Mouse (Mus musculus): Measurements from ENCODE around the gene Etl4. TPM values are rescaled to one million over a fixed set of nuclear protein-coding genes. Genes with fewer than 3 reads are reported as not detected.

The Etl4 gene
- polyA plus RNA-seq, 1 experiment from 2014 or later, result 38.0 TPM

DNA sequence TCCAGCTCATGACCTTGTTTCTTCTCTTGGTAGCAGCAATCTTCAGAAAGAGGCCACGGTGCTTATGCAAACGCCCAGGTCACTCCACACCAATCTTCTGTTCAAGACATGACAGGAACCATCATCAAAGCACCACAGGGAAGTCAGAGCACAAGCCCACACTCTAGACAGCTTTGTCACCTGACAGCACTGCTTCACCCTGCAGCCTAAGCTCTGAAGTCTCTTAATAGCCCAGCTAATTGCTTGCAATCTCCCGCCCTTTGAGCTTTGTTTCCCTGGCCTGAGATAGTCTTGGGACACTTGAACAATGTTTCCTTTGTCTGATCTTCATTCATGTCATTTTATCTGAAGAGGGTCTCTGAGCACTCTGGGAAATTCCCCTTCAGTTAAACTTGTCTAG is 779.8 kb downstream of the Etl4 start:
- Histone ChIP-seq H3K9ac (ENCODE audit: low read depth, low read length) (no peak overlapping the region), H3K27ac (no peak overlapping the region), H3K9me3 (replicated peaks; ENCODE audit: low read length) (no peaks in the 10 kb centered on the region), H3K27me3 (ENCODE audit: insufficient read depth, low read length) (no peaks in the 10 kb centered on the region), H3K4me3 (replicated peaks; ENCODE audit: low read depth, low read length) (no peak overlapping the region), H3K36me3 (ENCODE audit: insufficient read depth, low read length) (no peaks in the 10 kb centered on the region), H3K4me2 (ENCODE audit: low read length) (no peak overlapping the region), H3K4me1 (replicated peaks; ENCODE audit: insufficient read depth, low read length) (no peaks in the 10 kb centered on the region)
- WGBS, result 34% methylated on average over 3 of the region's 3 CpGs
- ATAC-seq (replicated peaks; ENCODE audit: low FRiP score, low read depth), result no peak
- no peak for DNase-seq (ENCODE audit: low spot score)
- no peak for TF ChIP-seq CTCF (IDR thresholded peaks at IDR 0.05; ENCODE audit: low read depth)

DNA sequence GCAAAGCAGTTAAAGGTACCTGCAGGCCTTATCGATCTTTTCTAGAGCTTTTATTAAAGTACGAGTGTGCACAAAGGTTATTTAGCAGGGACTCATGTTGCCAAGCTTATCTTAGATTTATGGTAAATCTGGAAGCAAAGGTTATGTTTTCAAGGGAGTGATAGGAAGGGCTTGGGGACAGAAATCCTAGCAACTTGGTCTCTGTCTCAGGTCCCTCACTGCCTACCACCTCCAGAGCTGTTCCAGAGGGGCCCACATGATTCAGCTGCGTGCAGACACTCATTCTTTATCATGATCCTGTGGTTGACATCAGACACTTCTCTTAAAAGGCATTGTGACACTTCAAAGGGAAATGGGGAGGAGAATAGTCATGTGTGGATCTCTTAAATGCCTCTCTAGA is 783.3 kb downstream of the Etl4 start:
- Histone ChIP-seq H3K4me1 (replicated peaks; ENCODE audit: insufficient read depth, low read length) (no peaks in the 10 kb centered on the region), H3K9me3 (replicated peaks; ENCODE audit: low read length) (no peaks in the 10 kb centered on the region), H3K4me2 (ENCODE audit: low read length) (no peak overlapping the region), H3K4me3 (replicated peaks; ENCODE audit: low read depth, low read length) (no peak overlapping the region), H3K9ac (ENCODE audit: low read depth, low read length) (no peak overlapping the region), H3K27ac (no peak overlapping the region), H3K36me3 (ENCODE audit: insufficient read depth, low read length) (no peaks in the 10 kb centered on the region), H3K27me3 (ENCODE audit: insufficient read depth, low read length) (no peaks in the 10 kb centered on the region)
- WGBS, result 75% methylated on average over 3 of the region's 3 CpGs
- ATAC-seq (replicated peaks; ENCODE audit: low FRiP score, low read depth) (no peak), DNase-seq (ENCODE audit: low spot score) (no peak)
- TF ChIP-seq CTCF (IDR thresholded peaks at IDR 0.05; ENCODE audit: low read depth), result no peak

DNA sequence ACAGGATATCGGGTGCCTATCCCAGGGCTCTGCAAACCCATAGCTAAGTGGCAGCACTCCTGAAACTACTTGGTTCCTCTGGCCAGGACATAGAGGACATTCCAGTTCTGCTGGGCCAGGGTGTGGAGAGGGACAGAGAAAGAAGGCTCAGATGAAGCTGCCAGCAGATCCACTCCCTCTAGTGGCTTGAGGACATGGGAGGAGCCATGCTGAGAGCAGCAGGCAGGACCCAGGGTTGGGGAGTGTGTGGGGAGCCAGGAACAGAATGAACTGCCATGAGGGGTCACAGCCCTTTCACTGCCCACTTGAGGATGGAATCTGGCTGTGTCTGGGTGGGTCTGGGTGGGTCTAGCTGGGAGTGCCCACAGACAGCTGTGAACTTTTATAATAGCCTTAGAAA is 784.2 kb downstream of the Etl4 start:
- Histone ChIP-seq H3K4me3 (replicated peaks; ENCODE audit: low read depth, low read length) (no peak overlapping the region), H3K4me2 (ENCODE audit: low read length) (no peak overlapping the region), H3K9me3 (replicated peaks; ENCODE audit: low read length) (no peaks in the 10 kb centered on the region), H3K9ac (ENCODE audit: low read depth, low read length) (no peak overlapping the region), H3K36me3 (ENCODE audit: insufficient read depth, low read length) (no peaks in the 10 kb centered on the region), H3K27ac (no peak overlapping the region), H3K27me3 (ENCODE audit: insufficient read depth, low read length) (no peaks in the 10 kb centered on the region), H3K4me1 (replicated peaks; ENCODE audit: insufficient read depth, low read length) (no peaks in the 10 kb centered on the region)
- 100% methylated on average over 1 of the region's 1 CpGs for WGBS
- DNase-seq (ENCODE audit: low spot score) (peak; percentile 11), ATAC-seq (replicated peaks; ENCODE audit: low FRiP score, low read depth) (no peak)
- 0 out of 2 replicates have a peak, but pooled peaks have one; percentile 26 for TF ChIP-seq CTCF (IDR thresholded peaks at IDR 0.05; ENCODE audit: low read depth)

DNA sequence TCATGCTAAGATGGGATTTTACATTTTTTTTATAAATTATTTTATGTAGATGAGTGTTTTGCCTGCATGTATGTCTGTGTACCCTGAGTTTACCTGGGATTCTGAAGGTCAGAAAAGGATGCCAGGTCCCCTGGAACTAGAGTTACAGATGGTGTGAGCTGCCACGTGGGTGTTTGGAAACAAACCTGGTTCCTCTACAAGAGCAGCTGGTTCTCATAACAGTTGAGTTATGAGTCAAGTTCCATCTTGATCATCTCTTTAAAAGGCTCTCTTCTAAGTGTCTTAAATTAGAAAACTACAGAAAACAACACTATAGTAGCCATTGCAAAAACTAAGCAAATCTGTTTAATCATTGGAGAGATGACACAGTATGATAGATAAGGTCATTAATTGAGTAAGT is 788.1 kb downstream of the Etl4 start:
- Histone ChIP-seq H3K9ac (ENCODE audit: low read depth, low read length) (no peak overlapping the region), H3K36me3 (ENCODE audit: insufficient read depth, low read length) (no peaks in the 10 kb centered on the region), H3K27ac (no peak overlapping the region), H3K27me3 (ENCODE audit: insufficient read depth, low read length) (no peaks in the 10 kb centered on the region), H3K9me3 (replicated peaks; ENCODE audit: low read length) (no peaks in the 10 kb centered on the region), H3K4me1 (replicated peaks; ENCODE audit: insufficient read depth, low read length) (no peaks in the 10 kb centered on the region), H3K4me2 (ENCODE audit: low read length) (no peak overlapping the region), H3K4me3 (replicated peaks; ENCODE audit: low read depth, low read length) (no peak overlapping the region)
- no peak for TF ChIP-seq CTCF (IDR thresholded peaks at IDR 0.05; ENCODE audit: low read depth)
- WGBS, result 80% methylated on average over 1 of the region's 1 CpGs
- no peak for DNase-seq (ENCODE audit: low spot score)
- ATAC-seq (replicated peaks; ENCODE audit: low FRiP score, low read depth), result no peak

DNA sequence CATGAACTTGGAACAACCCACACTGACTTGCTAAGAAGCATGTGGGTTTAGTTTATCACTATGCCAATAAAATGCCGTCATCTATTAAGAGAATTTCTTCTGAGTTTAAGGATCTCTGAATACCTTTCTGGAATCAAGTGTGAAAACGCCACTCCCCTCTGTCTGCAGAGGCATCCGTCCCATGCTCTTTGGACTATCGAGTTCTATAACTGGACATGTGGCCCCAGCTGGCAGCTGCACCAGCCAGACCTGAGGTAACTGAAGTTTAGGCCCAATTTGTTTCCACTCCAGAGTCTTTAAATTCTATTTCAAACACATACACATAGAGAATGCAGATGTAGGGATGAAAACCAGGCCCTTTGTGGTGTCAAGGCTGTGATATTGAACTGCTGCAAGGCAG is 795.5 kb downstream of the Etl4 start:
- Histone ChIP-seq H3K4me3 (replicated peaks; ENCODE audit: low read depth, low read length) (no peak overlapping the region), H3K4me1 (replicated peaks; ENCODE audit: insufficient read depth, low read length) (no peaks in the 10 kb centered on the region), H3K9ac (ENCODE audit: low read depth, low read length) (no peak overlapping the region), H3K36me3 (ENCODE audit: insufficient read depth, low read length) (peaks cover 3% of the 10 kb centered on the region; the same call in 1 of the 2 replicates), H3K27ac (no peak overlapping the region), H3K27me3 (ENCODE audit: insufficient read depth, low read length) (no peaks in the 10 kb centered on the region), H3K9me3 (replicated peaks; ENCODE audit: low read length) (no peaks in the 10 kb centered on the region), H3K4me2 (ENCODE audit: low read length) (no peak overlapping the region)
- WGBS, result 84% methylated on average over 4 of the region's 4 CpGs
- DNase-seq (ENCODE audit: low spot score) (no peak), ATAC-seq (replicated peaks; ENCODE audit: low FRiP score, low read depth) (no peak)
- no peak for TF ChIP-seq CTCF (IDR thresholded peaks at IDR 0.05; ENCODE audit: low read depth)

DNA sequence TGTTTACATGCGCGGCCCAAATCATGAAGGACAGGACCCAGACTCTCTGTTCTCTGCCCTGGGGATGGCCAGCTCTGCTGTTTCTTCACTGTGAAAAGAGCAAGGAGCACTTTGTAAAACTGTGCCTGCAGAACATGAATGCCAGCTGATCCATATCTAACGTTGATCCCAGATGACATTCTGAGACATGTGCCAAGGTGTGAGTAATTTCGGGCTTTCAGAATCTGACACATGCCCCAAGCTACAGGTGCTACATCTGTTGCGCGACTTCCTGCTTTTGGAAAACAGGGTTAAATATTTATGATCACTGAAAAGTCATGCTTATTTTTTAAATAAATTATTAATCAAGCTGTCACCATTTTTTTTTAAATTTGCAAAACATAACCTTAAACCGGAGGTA is 801.0 kb downstream of the Etl4 start:
- ATAC-seq (replicated peaks; ENCODE audit: low FRiP score, low read depth), result no peak
- H3K4me3 ChIP-seq (replicated peaks; ENCODE audit: low read depth, low read length), result no peak overlapping the region
- 84% methylated on average over 7 of the region's 7 CpGs for WGBS

DNA sequence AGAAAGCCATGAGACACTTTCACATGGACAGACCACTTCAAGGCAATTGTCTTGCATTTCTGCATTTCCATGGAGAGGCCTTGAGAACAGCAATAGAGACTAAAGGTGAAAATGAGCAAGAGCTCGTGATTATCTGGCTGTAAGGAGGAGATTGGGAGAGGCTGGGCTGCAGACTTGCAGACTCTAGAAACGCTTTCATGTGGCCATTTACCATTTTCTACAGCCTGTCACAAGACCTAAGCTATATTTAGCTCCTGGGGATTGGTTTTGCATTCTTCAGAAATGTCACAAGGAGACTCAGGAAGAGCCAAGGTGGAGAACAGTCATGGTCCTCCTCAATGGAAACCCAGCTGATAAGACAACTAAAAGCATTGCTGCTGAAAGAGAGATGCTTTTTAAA is 801.4 kb downstream of the Etl4 start:
- ATAC-seq (replicated peaks; ENCODE audit: low FRiP score, low read depth), result no peak
- H3K36me3 ChIP-seq (ENCODE audit: insufficient read depth, low read length), result peaks cover 8% of the 10 kb centered on the region; the same call in 1 of the 2 replicates
- DNase-seq (ENCODE audit: low spot score), result no peak
- no peaks in the 10 kb centered on the region for H3K4me1 ChIP-seq (replicated peaks; ENCODE audit: insufficient read depth, low read length)
- WGBS, result 58% methylated on average over 2 of the region's 2 CpGs
- no peak for TF ChIP-seq CTCF (IDR thresholded peaks at IDR 0.05; ENCODE audit: low read depth)
- no peaks in the 10 kb centered on the region for H3K27me3 ChIP-seq (ENCODE audit: insufficient read depth, low read length)
- H3K9ac ChIP-seq (ENCODE audit: low read depth, low read length), result no peak overlapping the region
- no peak overlapping the region for H3K4me3 ChIP-seq (replicated peaks; ENCODE audit: low read depth, low read length)
- H3K27ac ChIP-seq, result no peak overlapping the region
- no peaks in the 10 kb centered on the region for H3K9me3 ChIP-seq (replicated peaks; ENCODE audit: low read length)
- no peak overlapping the region for H3K4me2 ChIP-seq (ENCODE audit: low read length)

More for the DNA sequence above, 801.0 kb downstream of the Etl4 start:
- Histone ChIP-seq H3K27ac (no peak overlapping the region), H3K9me3 (replicated peaks; ENCODE audit: low read length) (no peaks in the 10 kb centered on the region), H3K4me1 (replicated peaks; ENCODE audit: insufficient read depth, low read length) (no peaks in the 10 kb centered on the region), H3K36me3 (ENCODE audit: insufficient read depth, low read length) (peaks cover 8% of the 10 kb centered on the region; the same call in 1 of the 2 replicates), H3K27me3 (ENCODE audit: insufficient read depth, low read length) (no peaks in the 10 kb centered on the region), H3K9ac (ENCODE audit: low read depth, low read length) (no peak overlapping the region), H3K4me2 (ENCODE audit: low read length) (no peak overlapping the region)
- no peak for TF ChIP-seq CTCF (IDR thresholded peaks at IDR 0.05; ENCODE audit: low read depth)
- no peak for DNase-seq (ENCODE audit: low spot score)
